Mouse (Mus musculus) testis, postnatal 14 days (tissue): Measurements from ENCODE around the gene Dhx9.
A peak's percentile ranks its signal among the peaks of the same experiment; 100 is the strongest.
"Not testable (repeated sequence)": the region's sequence is repeated elsewhere in the genome, so short reads cannot be mapped to it uniquely, and the experiment has no call there.

ENCODE experiments used
- DNase-seq: peaks from one replicate; pipeline ENCODE4 v3.0.0; 2021; ENCODE audit warnings: low spot score

Gene Dhx9

DNA sequence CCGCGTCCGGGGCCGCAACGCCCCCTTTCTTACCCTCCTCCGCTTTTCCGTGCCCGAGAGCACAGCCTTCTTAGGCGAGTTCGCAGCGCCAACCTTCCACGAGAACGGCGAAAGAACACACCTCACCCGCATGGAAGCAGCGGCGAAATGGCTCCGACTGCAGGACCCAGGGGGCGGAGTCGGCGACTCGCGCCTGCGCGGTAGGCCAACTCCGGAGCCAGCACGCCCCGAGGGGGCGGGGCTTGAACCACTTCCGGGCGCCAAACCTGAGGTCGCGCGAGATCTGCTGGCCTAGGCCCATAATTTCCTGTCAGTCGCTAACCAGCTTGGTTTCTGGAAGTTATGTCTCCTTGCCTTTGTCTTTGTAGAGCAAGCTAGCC lies at the start of gene Dhx9:
Gene Dhx9, minus strand, starts transcription at position 161 of the 380 bp plus-strand sequence.
- DNase-seq: peak; percentile 98

GRCm38 (mm10) chr1:153535611-153536010 lies 48.2 kb upstream of the Dhx9 start:
- peak; percentile 72 for DNase-seq

GRCm38 (mm10) chr1:153532896-153533295 lies 45.4 kb upstream of the Dhx9 start:
- not testable (repeated sequence) for DNase-seq

DNA sequence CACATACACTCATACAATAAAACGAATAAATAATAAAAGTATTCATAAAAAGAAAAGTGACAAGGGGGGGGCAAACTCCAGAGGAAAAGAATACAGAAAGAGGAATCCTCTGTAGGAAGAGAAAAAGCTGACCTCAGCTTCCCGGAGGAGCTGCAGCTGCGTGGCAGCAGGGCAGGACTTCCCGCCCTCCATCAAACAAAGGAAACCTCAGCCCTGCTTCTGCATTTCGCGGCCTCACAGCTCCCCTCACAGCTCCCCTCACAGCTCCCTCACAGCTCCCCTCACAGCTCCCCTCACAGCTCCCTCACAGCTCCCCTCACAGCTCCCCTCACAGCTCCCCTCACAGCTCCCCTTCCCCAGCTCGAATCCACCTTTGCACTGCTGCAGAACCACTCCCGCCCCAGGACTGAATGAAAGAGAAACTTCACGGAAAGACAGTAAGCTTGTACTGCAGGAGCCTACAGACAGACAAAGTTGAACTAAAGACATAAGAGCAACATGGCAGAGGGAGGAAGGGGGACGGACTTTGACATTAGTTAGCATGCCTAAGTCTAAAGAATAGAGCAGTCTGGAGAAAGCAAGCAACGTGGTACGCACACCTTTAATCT lies 44.9 kb upstream of the Dhx9 start:
- no peak for DNase-seq

- DNase-seq: no peak
Observed at GRCm38 (mm10) chr1:153531677-153532233, 44.3 kb upstream of the Dhx9 start.

- DNase-seq: no peak
Observed at GRCm38 (mm10) chr1:153522116-153522515, 34.7 kb upstream of the Dhx9 start.

- no peak for DNase-seq
Observed at GRCm38 (mm10) chr1:153515368-153515767, 27.9 kb upstream of the Dhx9 start.

DNA sequence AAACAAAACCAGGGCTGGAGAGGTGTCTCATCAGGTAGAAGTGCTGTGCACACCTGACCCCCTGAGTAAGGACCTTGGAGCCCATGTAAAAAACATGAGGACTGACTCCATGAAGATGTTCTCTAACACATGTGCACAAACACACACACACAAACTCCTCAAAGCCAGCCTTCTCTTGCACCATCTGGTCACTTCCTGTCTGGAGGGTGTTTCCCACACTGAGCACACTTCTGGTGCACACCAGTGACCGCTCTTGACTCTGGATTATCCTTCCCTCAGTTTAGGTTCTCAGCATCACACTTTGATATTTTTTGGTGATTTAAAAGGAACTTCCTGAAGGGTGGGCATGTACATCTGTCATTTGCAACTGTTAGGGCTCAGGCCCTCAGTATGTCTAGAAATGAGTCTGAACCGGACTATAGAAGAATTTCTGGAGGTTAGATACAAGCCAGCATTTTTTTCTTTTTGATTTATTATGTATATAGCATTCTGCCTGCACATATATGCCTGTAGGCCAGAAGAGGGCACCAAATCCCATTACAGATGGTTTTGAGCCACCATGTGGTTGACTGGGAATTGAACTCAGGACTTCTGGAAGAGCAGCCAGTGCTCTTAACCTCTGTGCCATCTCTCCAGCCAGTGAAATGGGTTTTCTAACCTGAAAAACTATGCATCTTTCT lies 23.0 kb upstream of the Dhx9 start:
- DNase-seq: no peak

- not testable (repeated sequence) for DNase-seq
Observed at GRCm38 (mm10) chr1:153509569-153509968, 22.1 kb upstream of the Dhx9 start.

- DNase-seq: no peak
Observed at GRCm38 (mm10) chr1:153509012-153509411, 21.6 kb upstream of the Dhx9 start.

DNA sequence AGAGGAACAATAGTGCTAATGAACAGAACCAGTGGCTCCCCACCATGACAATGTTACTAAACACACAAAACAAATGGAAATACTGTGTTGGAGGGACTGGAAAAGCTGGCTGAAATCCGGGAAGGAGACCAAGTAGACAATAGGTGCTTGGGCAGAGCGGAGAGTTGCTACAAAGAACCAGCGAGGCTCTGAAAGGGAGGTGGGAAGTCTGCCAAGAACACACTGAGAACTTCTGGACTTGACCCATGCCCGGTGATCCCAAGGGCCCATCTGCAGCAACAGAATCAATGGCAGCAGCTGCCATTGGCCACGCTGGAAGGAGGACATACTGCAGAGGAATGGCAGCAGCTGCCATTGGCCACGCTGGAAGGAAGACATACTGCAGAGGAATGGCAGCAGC lies 18.8 kb upstream of the Dhx9 start:
- peak; percentile 82 for DNase-seq

DNA sequence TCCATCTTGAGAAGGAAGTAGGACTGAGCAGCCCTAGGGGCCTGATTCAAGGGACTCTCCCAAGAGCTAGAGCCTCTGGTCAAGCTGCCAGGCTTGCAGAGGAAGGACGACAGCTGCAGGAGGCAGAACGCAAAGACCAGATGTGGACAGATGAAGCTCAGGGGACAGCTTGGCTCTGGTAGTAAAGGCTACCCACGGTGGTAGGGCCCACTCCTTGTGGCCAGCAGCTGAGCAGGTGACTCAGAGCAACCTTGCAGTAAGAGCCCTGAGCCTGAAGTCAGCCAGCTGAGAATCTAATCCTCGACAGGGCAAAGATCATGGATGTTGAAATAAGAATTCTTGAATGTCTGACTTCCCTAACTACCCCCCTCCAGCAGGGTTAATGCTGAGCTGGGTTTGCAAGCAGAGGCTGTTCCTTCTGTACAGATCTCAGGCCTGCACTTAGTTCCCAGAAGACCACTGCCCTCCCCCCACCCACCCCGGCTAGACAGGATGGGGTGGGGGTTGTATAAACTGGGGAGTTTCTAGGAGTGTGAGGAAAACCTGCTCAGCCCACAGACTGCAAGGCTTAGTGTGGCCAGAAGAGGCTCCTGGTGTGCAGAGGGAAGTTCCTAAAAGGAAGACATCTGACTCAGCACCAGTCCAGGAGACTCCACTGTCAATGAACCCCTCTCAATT lies 14.3 kb upstream of the Dhx9 start:
- no peak for DNase-seq

- DNase-seq: no peak
Observed at GRCm38 (mm10) chr1:153500030-153500429, 12.6 kb upstream of the Dhx9 start.

DNA sequence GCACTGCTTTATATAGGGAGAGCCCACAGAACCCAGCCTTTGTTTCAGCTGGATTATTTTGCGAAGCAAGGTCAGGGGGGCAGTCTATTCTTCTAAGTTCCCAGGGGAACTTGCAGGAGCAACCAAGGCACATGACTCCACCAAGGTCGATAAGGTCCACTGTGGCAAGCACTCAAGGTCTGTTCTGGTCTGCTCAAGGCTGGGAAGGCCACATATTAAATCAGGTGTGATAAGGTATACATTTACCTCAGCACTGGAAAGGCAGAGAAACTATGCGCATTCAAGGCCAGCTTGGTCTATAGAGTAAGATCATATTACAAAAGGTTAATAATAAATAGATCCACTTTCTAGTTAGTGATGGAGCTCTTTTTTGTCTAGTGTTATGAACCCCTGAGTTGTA lies 8.6 kb upstream of the Dhx9 start:
- DNase-seq: no peak

- DNase-seq: no peak
Observed at GRCm38 (mm10) chr1:153493931-153494330, 6.5 kb upstream of the Dhx9 start.

DNA sequence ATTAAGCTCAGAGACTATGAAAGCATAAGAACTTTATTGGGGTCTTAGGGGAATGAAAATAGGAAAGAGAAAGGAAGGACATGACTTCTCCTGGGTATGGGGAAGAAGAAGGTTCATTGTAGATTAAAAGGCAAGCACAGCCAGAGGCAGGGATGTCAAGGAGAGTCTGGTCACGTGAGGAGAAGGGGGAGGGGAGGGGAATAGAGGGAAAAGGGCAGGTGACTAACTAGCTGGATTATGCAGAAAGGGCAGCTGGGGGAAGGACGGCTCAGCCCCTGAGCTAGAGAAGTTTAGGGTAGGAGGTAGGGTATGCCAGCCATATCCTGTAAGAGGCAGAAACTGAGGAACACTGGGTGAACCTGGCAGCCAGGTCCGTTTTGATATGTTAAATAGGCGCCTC lies 5.9 kb upstream of the Dhx9 start:
- no peak for DNase-seq

DNA sequence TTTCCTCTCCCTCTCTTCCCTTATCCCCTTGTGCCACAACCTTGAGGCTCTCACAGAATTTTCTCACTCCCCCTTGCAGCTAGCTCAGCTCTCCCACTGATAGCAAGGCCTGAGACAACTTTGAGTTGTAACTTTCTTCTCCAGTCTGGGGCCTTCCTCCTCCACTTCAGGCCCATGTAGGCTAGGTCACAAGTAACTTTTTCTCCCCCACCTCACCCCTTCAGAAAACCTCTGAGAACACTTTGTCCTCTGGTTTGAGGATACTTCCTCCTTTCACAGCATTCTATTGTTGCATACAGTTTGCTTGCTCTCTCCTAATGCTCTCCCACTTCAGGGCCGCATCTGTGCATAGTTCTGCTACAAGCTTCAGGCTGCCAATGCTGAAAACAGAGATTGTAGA lies 4.4 kb upstream of the Dhx9 start:
- peak; percentile 75 for DNase-seq

DNA sequence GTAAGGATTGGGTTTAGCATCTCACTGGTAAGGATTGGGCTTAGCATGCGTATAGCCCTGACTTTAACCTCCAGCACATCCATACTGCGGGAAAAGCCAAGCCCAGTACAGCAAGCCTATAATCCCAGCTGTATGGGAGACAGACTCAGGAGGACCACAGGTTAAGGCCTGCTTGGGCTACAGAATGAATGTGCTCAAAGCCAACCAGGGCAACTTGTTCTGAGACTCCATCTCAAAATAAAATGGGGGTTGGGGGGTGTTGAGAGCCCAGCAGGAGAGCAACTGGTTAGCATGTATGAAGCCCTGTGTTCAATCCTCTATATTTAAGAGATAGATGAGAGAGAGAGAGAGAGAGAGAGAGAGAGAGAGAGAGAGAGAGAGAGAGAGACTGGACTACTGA lies 3.9 kb upstream of the Dhx9 start:
- no peak for DNase-seq

GRCm38 (mm10) chr1:153489963-153490362 lies 2.5 kb upstream of the Dhx9 start:
- no peak for DNase-seq

- no peak for DNase-seq
Observed at GRCm38 (mm10) chr1:153489540-153489939, 2.1 kb upstream of the Dhx9 start.

DNA sequence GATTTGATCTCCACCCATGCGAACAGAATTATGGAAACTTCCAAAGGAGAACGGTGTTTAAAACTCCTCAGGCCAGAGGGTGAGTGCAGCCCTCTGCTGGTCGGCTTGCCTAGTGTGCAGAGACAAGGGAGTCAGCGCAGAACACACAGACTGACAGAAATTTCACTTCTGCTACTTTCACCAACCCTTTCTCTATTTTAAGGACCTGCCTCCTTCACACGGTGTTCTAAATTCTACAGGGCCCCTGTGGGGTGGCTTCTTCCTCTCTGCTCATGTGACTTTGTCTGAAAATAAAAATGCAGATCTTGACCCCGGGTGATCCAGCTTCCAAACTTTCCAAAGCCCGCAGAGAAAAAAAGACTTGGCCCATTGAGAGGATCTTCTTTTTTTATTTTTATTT lies 1.7 kb upstream of the Dhx9 start:
- DNase-seq: peak; percentile 32

- peak; percentile 86 for DNase-seq
Observed at GRCm38 (mm10) chr1:153486767-153487499, 527 bp downstream of the Dhx9 start.
